Mouse (Mus musculus): ENCODE data around the gene Trank1. TPM values are rescaled to one million over a fixed set of nuclear protein-coding genes. Genes with fewer than 3 reads are reported as not detected.

Trank1 gene
- total and polyA plus RNA-seq, 3 experiments: 0.13 to 0.66 (median 0.34) TPM

- no peaks in the 10 kb centered on the region for H3K79me2 ChIP-seq (replicated peaks; ENCODE audit: control insufficient read depth, extremely low read depth, insufficient read depth, poor library complexity, severe bottlenecking)
- H3K36me3 ChIP-seq (replicated peaks in 1 of 2; ENCODE audit: control insufficient read depth in 1 of 2, insufficient read depth in 1 of 2, low read length in 1 of 2): no peaks in the 10 kb centered on the region
- peaks cover 9% of the 10 kb centered on the region in 2 experiments for H3K4me1 ChIP-seq (ENCODE audit: control insufficient read depth in 1 of 2, insufficient read depth in 2 of 2)
- no peak overlapping the region for H3K4me2 ChIP-seq (ENCODE audit: insufficient read depth, low read depth, poor library complexity, severe bottlenecking)
- no peak overlapping the region for H3K9ac ChIP-seq (ENCODE audit: insufficient read depth, low read depth)
- H3K27ac ChIP-seq (ENCODE audit: insufficient read depth, low read depth): no peak overlapping the region
- H3K9me3 ChIP-seq (replicated peaks; ENCODE audit: low read length): no peaks in the 10 kb centered on the region
- H3K27me3 ChIP-seq (replicated peaks): no peaks in the 10 kb centered on the region
- DNase-seq (ENCODE audit: extremely low read depth): no peak
- no peak overlapping the region for H3K4me3 ChIP-seq (replicated peaks in 1 of 3; ENCODE audit: low read depth in 2 of 3, low read length in 2 of 3, poor library complexity in 1 of 3)
- in situ Hi-C loops (cut with MboI; ENCODE audit: low pct_ligation_motif_present, low pct_unique_long_range_greater_than_20kb, low sequenced_read_pairs) (no loop called here), dilution Hi-C loops (cut with MboI; ENCODE audit: extremely low pct_ligation_motif_present, extremely low pct_unique_long_range_greater_than_20kb, low sequenced_read_pairs) (no loop called here)
- TF ChIP-seq SMC3 (IDR thresholded peaks at IDR 0.05; ENCODE audit: low read depth, low read length) (no peak), ZKSCAN1 (IDR thresholded peaks at IDR 0.05; ENCODE audit: borderline replicate concordance, low read depth, low read length) (no peak), CTCF (conservative IDR thresholded peaks at IDR 0.05 in 1 of 2, IDR thresholded peaks at IDR 0.05 in 1 of 2; ENCODE audit: low read depth in 2 of 2, low read length in 2 of 2) (no peak), JUND (conservative IDR thresholded peaks at IDR 0.05; ENCODE audit: low read depth, low read length) (no peak), IRF4 (IDR thresholded peaks at IDR 0.05; ENCODE audit: low read depth, low read length) (no peak), RCOR1 (conservative IDR thresholded peaks at IDR 0.05; ENCODE audit: low read depth, low read length) (no peak), CHD1 (IDR thresholded peaks at IDR 0.05; ENCODE audit: low read depth, low read length) (no peak), HCFC1 (IDR thresholded peaks at IDR 0.05; ENCODE audit: low read depth, low read length) (no peak), ZMIZ1 (IDR thresholded peaks at IDR 0.05; ENCODE audit: low read depth, low read length) (no peak), TCF12 (IDR thresholded peaks at IDR 0.05; ENCODE audit: low read depth, low read length) (no peak), RAD21 (IDR thresholded peaks at IDR 0.05; ENCODE audit: low read depth, low read length) (no peak), USF1 (IDR thresholded peaks at IDR 0.05; ENCODE audit: low read depth, low read length) (no peak), SIN3A (IDR thresholded peaks at IDR 0.05; ENCODE audit: low read length) (no peak), GABPA (IDR thresholded peaks at IDR 0.05; ENCODE audit: insufficient replicate concordance, low read depth, low read length) (no peak), ZNF384 (IDR thresholded peaks at IDR 0.05; ENCODE audit: low read depth, low read length) (no peak), POLR2AphosphoS2 (IDR thresholded peaks at IDR 0.05; ENCODE audit: low read depth, low read length) (no peak), CHD2 (IDR thresholded peaks at IDR 0.05; ENCODE audit: low read length) (no peak)
These were observed 96.5 kb downstream of the Trank1 start for GRCm38 (mm10) chr9:111408012-111408411.

GRCm38 (mm10) chr9:111408427-111408826 is 96.9 kb downstream of the Trank1 start:
- Histone ChIP-seq H3K9me3 (replicated peaks; ENCODE audit: low read length) (no peaks in the 10 kb centered on the region), H3K4me2 (ENCODE audit: insufficient read depth, low read depth, poor library complexity, severe bottlenecking) (no peak overlapping the region), H3K4me3 (replicated peaks in 1 of 3; ENCODE audit: low read depth in 2 of 3, low read length in 2 of 3, poor library complexity in 1 of 3) (no peak overlapping the region), H3K36me3 (replicated peaks in 1 of 2; ENCODE audit: control insufficient read depth in 1 of 2, insufficient read depth in 1 of 2, low read length in 1 of 2) (no peaks in the 10 kb centered on the region), H3K9ac (ENCODE audit: insufficient read depth, low read depth) (no peak overlapping the region), H3K27ac (ENCODE audit: insufficient read depth, low read depth) (no peak overlapping the region), H3K79me2 (replicated peaks; ENCODE audit: control insufficient read depth, extremely low read depth, insufficient read depth, poor library complexity, severe bottlenecking) (no peaks in the 10 kb centered on the region), H3K4me1 (ENCODE audit: control insufficient read depth in 1 of 2, insufficient read depth in 2 of 2) (peaks cover 5 to 9% of the 10 kb centered on the region in 2 experiments), H3K27me3 (replicated peaks) (no peaks in the 10 kb centered on the region)
- no peak for DNase-seq (ENCODE audit: extremely low read depth)
- in situ Hi-C loops (cut with MboI; ENCODE audit: low pct_ligation_motif_present, low pct_unique_long_range_greater_than_20kb, low sequenced_read_pairs) (no loop called here), dilution Hi-C loops (cut with MboI; ENCODE audit: extremely low pct_ligation_motif_present, extremely low pct_unique_long_range_greater_than_20kb, low sequenced_read_pairs) (no loop called here)
- TF ChIP-seq ZNF384 (IDR thresholded peaks at IDR 0.05; ENCODE audit: low read depth, low read length) (no peak), MAX (IDR thresholded peaks at IDR 0.05; ENCODE audit: low read length) (no peak), KAT2A (IDR thresholded peaks at IDR 0.05; ENCODE audit: insufficient replicate concordance, low read length) (no peak), ZC3H11A (IDR thresholded peaks at IDR 0.05; ENCODE audit: low read depth, low read length) (no peak), HCFC1 (IDR thresholded peaks at IDR 0.05; ENCODE audit: low read depth, low read length) (no peak), RAD21 (IDR thresholded peaks at IDR 0.05; ENCODE audit: low read depth, low read length) (no peak), ZKSCAN1 (IDR thresholded peaks at IDR 0.05; ENCODE audit: borderline replicate concordance, low read depth, low read length) (no peak), GABPA (IDR thresholded peaks at IDR 0.05; ENCODE audit: insufficient replicate concordance, low read depth, low read length) (no peak), JUND (conservative IDR thresholded peaks at IDR 0.05; ENCODE audit: low read depth, low read length) (no peak), TCF12 (IDR thresholded peaks at IDR 0.05; ENCODE audit: low read depth, low read length) (no peak), MYC (IDR thresholded peaks at IDR 0.05; ENCODE audit: low read depth, low read length) (no peak), JUN (IDR thresholded peaks at IDR 0.05; ENCODE audit: insufficient read depth, low read depth, low read length) (no peak), NRF1 (IDR thresholded peaks at IDR 0.05; ENCODE audit: low read depth, low read length) (no peak)
